Mouse (Mus musculus): Measurements from ENCODE around the gene Gm20219.

GRCm38 (mm10) chr17:56542736-56543135 is 11.5 kb downstream of the Gm20219 start:
- TF ChIP-seq CTCF (IDR thresholded peaks at IDR 0.05; ENCODE audit: low read depth) (no peak), EP300 (IDR thresholded peaks at IDR 0.05; ENCODE audit: low read depth) (no peak)
